Mouse (Mus musculus) G1E (cell line): ENCODE results near the gene Edil3. TPM values are rescaled to one million over a fixed set of nuclear protein-coding genes. Genes with fewer than 3 reads are reported as not detected.

Source experiments
- ATAC-seq: 2 replicates; pipeline ENCODE4 v1.8.0; 2016; ENCODE audit warnings: mild to moderate bottlenecking; ENCODE audit not compliant: insufficient number of reproducible peaks, poor library complexity, low FRiP score, severe bottlenecking; ENCODE audit errors: extremely low read depth
- DNase-seq: peaks from one replicate; pipeline ENCODE4 v3.0.0; 2012; ENCODE audit warnings: low spot score
- H3K27me3 ChIP-seq: 2 replicates; pipeline ENCODE4 v1.6.1; 2012; ENCODE audit warnings: mild to moderate bottlenecking, low read length, inconsistent platforms; ENCODE audit not compliant: insufficient read depth
- H3K36me3 ChIP-seq: replicated peaks from 2 replicates; pipeline ENCODE3; 2012; ENCODE audit warnings: mild to moderate bottlenecking, inconsistent platforms
- H3K4me1 ChIP-seq: 2 replicates; pipeline ENCODE4 v1.6.1; 2012; ENCODE audit warnings: low read depth, low read length, inconsistent platforms, mixed read lengths; ENCODE audit not compliant: insufficient read depth
- H3K4me3 ChIP-seq: 2 replicates; pipeline ENCODE4 v1.5.1; 2012; ENCODE audit warnings: low read depth, mild to moderate bottlenecking, inconsistent platforms, low read length, moderate library complexity, mixed read lengths
- H3K9me3 ChIP-seq: replicated peaks from 2 replicates; pipeline ENCODE4 v1.6.1; 2012; ENCODE audit warnings: inconsistent platforms
- CTCF ChIP-seq: IDR thresholded peaks from 2 replicates; pipeline ENCODE4 v1.5.1; 2012; ENCODE audit warnings: low read depth, low read length, inconsistent platforms, mixed read lengths
- GATA1 ChIP-seq: IDR thresholded peaks from 2 replicates; pipeline ENCODE4 v1.6.1; 2012; ENCODE audit warnings: borderline replicate concordance, low read length, inconsistent platforms, mixed read lengths
- GATA2 ChIP-seq: IDR thresholded peaks from 2 replicates; pipeline ENCODE4 v1.6.1; 2012; ENCODE audit warnings: low read depth, low read length, inconsistent platforms, borderline replicate concordance
- POLR2AphosphoS5 ChIP-seq: IDR thresholded peaks from 2 replicates; pipeline ENCODE4 v1.6.1; 2012; ENCODE audit warnings: low read depth, low read length, inconsistent platforms; ENCODE audit not compliant: insufficient replicate concordance
- TAL1 ChIP-seq: conservative IDR thresholded peaks from 2 replicates; pipeline ENCODE4 v1.6.1; 2012; ENCODE audit warnings: low read depth, low read length, inconsistent platforms, mixed read lengths
- polyA plus RNA-seq: library from polyadenylated mRNA; stranded (reverse); fragments of >175 nt; gene quantifications from 2 replicates; pipeline ENCODE4 v1.2.3, GENCODE M21; 2012
- total RNA-seq, 2 experiments: library from RNA; stranded (forward) in 1 of 2; stranded (reverse) in 1 of 2; fragments of 200-1000 nt in 1 of 2; fragments of >200 nt in 1 of 2; fragmentation: Nextera tagmentation in 1 of 2; gene quantifications; 2 replicates each; pipeline ENCODE4 v1.2.3; 2014 to 2017

Edil3 gene
- total and polyA plus RNA-seq, 3 experiments, result 0.16 TPM; not detected in 2

GRCm38 (mm10) chr13:88820686-88821308, 475 bp upstream of the Edil3 start:
- Histone ChIP-seq H3K27me3 (no peaks in the 10 kb centered on the region), H3K9me3 (peaks cover 20% of the 10 kb centered on the region), H3K4me1 (no peaks in the 10 kb centered on the region), H3K36me3 (no peaks in the 10 kb centered on the region), H3K4me3 (no peak overlapping the region)
- DNase-seq, result no peak
- no peak for ATAC-seq
- TF ChIP-seq GATA2 (no peak), TAL1 (no peak), POLR2AphosphoS5 (no peak), GATA1 (no peak), CTCF (no peak)

GRCm38 (mm10) chr13:88822332-88822895, 1.1 kb downstream of the Edil3 start:
- TF ChIP-seq CTCF, result no peak
- no peaks in the 10 kb centered on the region for H3K4me1 ChIP-seq
- peaks cover 20% of the 10 kb centered on the region for H3K9me3 ChIP-seq
- no peak overlapping the region for H3K4me3 ChIP-seq
- DNase-seq, result no peak
- no peaks in the 10 kb centered on the region for H3K27me3 ChIP-seq
- no peaks in the 10 kb centered on the region for H3K36me3 ChIP-seq
- ATAC-seq, result no peak

- Histone ChIP-seq H3K27me3 (no peaks in the 10 kb centered on the region), H3K4me1 (no peaks in the 10 kb centered on the region), H3K4me3 (no peak overlapping the region), H3K36me3 (no peaks in the 10 kb centered on the region), H3K9me3 (peaks cover 20% of the 10 kb centered on the region)
- TF ChIP-seq GATA1 (no peak), GATA2 (no peak), CTCF (no peak), POLR2AphosphoS5 (no peak), TAL1 (no peak)
- no peak for DNase-seq
- ATAC-seq, result no peak
These were observed 1.8 kb downstream of the Edil3 start for GRCm38 (mm10) chr13:88822976-88823521.

- DNase-seq (no peak), ATAC-seq (no peak)
- no peaks in the 10 kb centered on the region for H3K27me3 ChIP-seq
- peaks cover 20% of the 10 kb centered on the region for H3K9me3 ChIP-seq
- H3K4me1 ChIP-seq, result no peaks in the 10 kb centered on the region
- no peak overlapping the region for H3K4me3 ChIP-seq
- H3K36me3 ChIP-seq, result no peaks in the 10 kb centered on the region
- TF ChIP-seq CTCF (no peak), GATA1 (no peak), GATA2 (no peak), TAL1 (no peak), POLR2AphosphoS5 (no peak)
These were observed 2.5 kb downstream of the Edil3 start for GRCm38 (mm10) chr13:88823522-88824419.

- no peak for DNase-seq
- H3K27me3 ChIP-seq, result no peaks in the 10 kb centered on the region
- ATAC-seq, result no peak
- TF ChIP-seq TAL1 (no peak), POLR2AphosphoS5 (no peak), GATA1 (no peak), GATA2 (no peak), CTCF (no peak)
- no peaks in the 10 kb centered on the region for H3K4me1 ChIP-seq
- H3K4me3 ChIP-seq, result no peak overlapping the region
- peaks cover 20% of the 10 kb centered on the region for H3K9me3 ChIP-seq
- H3K36me3 ChIP-seq, result no peaks in the 10 kb centered on the region
These were observed 3.2 kb downstream of the Edil3 start for GRCm38 (mm10) chr13:88824441-88824840.

GRCm38 (mm10) chr13:88828362-88828761, 7.1 kb downstream of the Edil3 start:
- Histone ChIP-seq H3K4me3 (no peak overlapping the region), H3K9me3 (peaks cover 4% of the 10 kb centered on the region; the same call in 1 of the 2 replicates), H3K36me3 (no peaks in the 10 kb centered on the region), H3K27me3 (no peaks in the 10 kb centered on the region), H3K4me1 (no peaks in the 10 kb centered on the region)
- DNase-seq (no peak), ATAC-seq (no peak)
- TF ChIP-seq GATA1, result no peak
- no peak for TF ChIP-seq TAL1
- TF ChIP-seq GATA2, result no peak
- no peak for TF ChIP-seq POLR2AphosphoS5
- TF ChIP-seq CTCF, result no peak
